In the genomic region with DNA sequence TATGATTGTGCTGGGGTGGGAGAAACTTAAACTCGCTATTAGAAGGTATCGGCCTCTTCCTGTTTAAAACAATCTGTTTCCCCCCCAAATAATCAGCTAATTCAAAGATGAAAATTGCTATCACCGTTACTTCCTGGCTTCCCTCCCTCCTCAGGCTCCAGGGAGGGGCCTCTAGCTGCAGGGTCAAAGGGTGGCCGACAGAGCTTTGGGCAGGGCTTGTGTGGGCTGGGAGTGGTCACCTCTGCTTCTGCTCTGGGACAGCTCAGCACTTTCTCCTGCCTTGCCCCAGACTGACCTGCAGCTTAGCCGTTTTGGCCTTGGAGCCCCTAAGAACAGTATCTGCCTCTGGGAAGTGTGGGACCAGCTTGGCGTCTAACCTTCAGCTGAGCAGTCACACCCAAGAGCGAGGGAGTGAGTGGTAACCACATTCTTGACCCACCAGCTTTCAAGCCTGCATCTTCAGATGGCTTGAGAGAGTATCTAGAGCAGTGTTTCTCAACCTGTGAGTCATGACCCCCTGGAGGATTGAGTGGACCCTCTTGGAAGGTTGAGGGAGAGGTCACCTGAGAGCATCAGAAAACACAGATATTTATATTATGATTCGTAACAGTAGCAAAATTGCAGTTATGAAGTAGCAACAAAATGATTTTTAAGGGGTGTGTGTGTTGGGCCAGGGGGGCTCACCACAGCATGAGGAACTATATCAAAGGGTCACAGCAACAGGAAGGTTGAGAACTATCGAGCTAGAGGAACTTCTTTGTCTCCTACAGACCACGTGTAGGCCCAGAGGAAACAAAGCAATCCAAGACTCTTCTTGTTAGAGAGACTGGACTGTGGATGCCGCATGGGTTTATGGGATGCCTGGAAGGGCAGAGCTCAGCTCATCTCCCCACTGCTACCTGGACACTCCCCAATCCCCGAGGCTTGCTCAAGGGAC, we compare ENCODE assay signal across 8 mouse cellular contexts. TPM values are rescaled to one million over a fixed set of nuclear protein-coding genes. Genes with fewer than 3 reads are reported as not detected.
DNase-seq lines count a peak whose midpoint lies in the region; ATAC-seq and TF ChIP-seq lines count a peak whose summit lies in the region.

No protein-coding gene starts in this region.

- peak overlapping the region; percentile 71 for H3K27ac ChIP-seq in lung, embryonic 14.5 days (ENCODE audit: low read depth)

- ATAC-seq in inflammation-experienced regulatory T-cells, adult 6 months, result peak; percentile 49
- ATAC-seq in lung, embryonic 14.5 days (ENCODE audit: insufficient read depth), result peak; percentile 77
- ATAC-seq in frontal cortex, adult (ENCODE audit: low TSS enrichment), result no peak

- no peaks in the 10 kb centered on the region for H3K36me3 ChIP-seq in lung, embryonic 14.5 days (ENCODE audit: insufficient read depth)

- no peak overlapping the region for H3K9ac ChIP-seq in lung, embryonic 14.5 days

- WGBS in lung, embryonic 14.5 days, result 57% methylated on average over 12 of the region's 12 CpGs

- H3K4me3 ChIP-seq in lung, embryonic 14.5 days (ENCODE audit: low read depth, low read length), result no peak overlapping the region

- H3K4me1 ChIP-seq in lung, embryonic 14.5 days (ENCODE audit: insufficient read depth), result no peaks in the 10 kb centered on the region

- TF ChIP-seq CTCF in lung, embryonic 14.5 days (IDR thresholded peaks at IDR 0.05; ENCODE audit: low read depth), result no peak

- H3K27me3 ChIP-seq in lung, embryonic 14.5 days (ENCODE audit: insufficient read depth, low read length), result no peaks in the 10 kb centered on the region

- DNase-seq in 416B (ENCODE audit: low read depth) (peak; percentile 92), ZHBTc4 (ENCODE audit: low read depth, low spot score) (peak; percentile 43)
- DNase-seq in lung, embryonic 14.5 days, result peak; percentile 43
- DNase-seq in c-Kit-positive CD71-positive TER-119-positive erythroid progenitor cells, embryonic 14.5 days (ENCODE audit: low spot score), result no peak
- no peak for DNase-seq in layer of hippocampus, postnatal 14 days (ENCODE audit: low spot score in 2 of 2)
- no peak for DNase-seq in frontal cortex, postnatal 25 days (ENCODE audit: low spot score in 2 of 2)

- no peaks in the 10 kb centered on the region for H3K9me3 ChIP-seq in lung, embryonic 14.5 days (ENCODE audit: low read depth, low read length)

- H3K4me2 ChIP-seq in lung, embryonic 14.5 days, result 0 out of 2 replicates have a peak overlapping the region, but pooled peaks have one; percentile 1

RNA-seq across cellular contexts. Expression of a gene that starts 15.1 kb away (rescaled TPM):
- 10 to 100 TPM; 36.0 to 50.7 (median 38.6) TPM for polyA plus RNA-seq in inflammation-experienced regulatory T-cells, adult 6 months (2017; shearing (Covaris generic))
- 55.3 and 57.7 TPM in 2 replicates for polyA plus RNA-seq in lung, embryonic 14.5 days (2014; fragmentation: Nextera tagmentation; extraction: Ambion mirVana)
- total RNA-seq in layer of hippocampus, postnatal 14 days (2021), result 1 to 10 TPM; 8.9 to 9.8 TPM

Comparison
In these comparisons a context has a peak if more than half of its experiments do, and no peak if none do; other contexts are left out.
1. DNase-seq: peak in 416B (single experiment), ZHBTc4 (single experiment) and lung, embryonic 14.5 days (single experiment); none in c-Kit-positive CD71-positive TER-119-positive erythroid progenitor cells, embryonic 14.5 days (single experiment), layer of hippocampus, postnatal 14 days (0 of 2) and frontal cortex, postnatal 25 days (0 of 2).